Mouse (Mus musculus): ENCODE measurements around the gene Ssr1.
A peak's percentile ranks its signal among the peaks of the same experiment; 100 is the strongest.

DNA sequence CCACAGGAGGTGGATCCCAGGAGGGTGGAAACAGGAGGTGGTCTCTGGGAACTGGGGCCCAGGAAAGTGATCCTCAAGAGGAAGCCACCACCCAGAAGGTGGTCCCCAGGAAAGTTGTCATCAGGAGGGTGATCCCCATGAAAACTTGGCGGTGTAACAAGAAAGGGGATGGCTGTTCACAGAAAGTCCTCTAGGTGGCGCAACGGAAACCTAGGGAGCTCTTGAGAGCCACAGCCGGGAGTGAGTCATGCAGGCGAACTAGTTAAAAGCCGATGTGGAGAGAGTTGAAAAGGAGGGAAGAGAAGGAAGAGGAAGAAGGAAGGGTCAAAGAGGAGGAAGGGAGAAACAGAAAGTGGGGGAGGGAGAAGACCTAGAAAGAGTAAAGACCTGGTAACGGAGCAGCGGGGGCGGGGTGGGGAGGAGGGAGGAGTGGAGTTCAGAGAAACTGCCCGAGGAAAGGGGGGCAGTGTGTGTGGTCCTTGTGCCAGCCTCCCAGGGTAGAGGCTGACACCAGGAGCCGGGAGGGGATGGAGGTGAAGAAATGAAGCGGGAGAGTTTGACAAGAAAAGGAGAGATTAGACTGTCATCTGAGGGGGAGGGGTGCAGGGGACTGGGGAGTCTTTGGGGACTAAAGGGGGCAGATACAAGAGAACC is 30.5 kb downstream of the Ssr1 start:
- TF ChIP-seq CTCF (IDR thresholded peaks at IDR 0.05; ENCODE audit: low read depth, low read length) (peak; percentile 73), POLR2A (IDR thresholded peaks at IDR 0.05; ENCODE audit: extremely low read depth, insufficient read depth, low read length) (no peak)

Measured in liver, adult 2 months (tissue).